Mouse (Mus musculus) small intestine, adult 2 months (tissue): ENCODE measurements at regions not wholly inside any gene's neighbourhood (a gene's known extent, or its start where the extent isn't known, plus 50 kb on each side); places are given as distances from the start of the nearest gene placed in this dataset.

ENCODE experiments used
- CTCF ChIP-seq: fragments of 200-500 bp; IDR thresholded peaks from 2 replicates; pipeline ENCODE4 v1.5.1; 2012; ENCODE audit warnings: low read depth, mild to moderate bottlenecking, control low read depth, inconsistent platforms, low read length, moderate library complexity, mixed read lengths; ENCODE audit not compliant: insufficient replicate concordance, insufficient read length; ENCODE audit errors: extremely low read depth
- POLR2A ChIP-seq: fragments of 200-500 bp; IDR thresholded peaks from 2 replicates; pipeline ENCODE4 v1.6.1; 2012; ENCODE audit warnings: low read depth, mild to moderate bottlenecking, control low read depth, inconsistent platforms, low read length, moderate library complexity

DNA sequence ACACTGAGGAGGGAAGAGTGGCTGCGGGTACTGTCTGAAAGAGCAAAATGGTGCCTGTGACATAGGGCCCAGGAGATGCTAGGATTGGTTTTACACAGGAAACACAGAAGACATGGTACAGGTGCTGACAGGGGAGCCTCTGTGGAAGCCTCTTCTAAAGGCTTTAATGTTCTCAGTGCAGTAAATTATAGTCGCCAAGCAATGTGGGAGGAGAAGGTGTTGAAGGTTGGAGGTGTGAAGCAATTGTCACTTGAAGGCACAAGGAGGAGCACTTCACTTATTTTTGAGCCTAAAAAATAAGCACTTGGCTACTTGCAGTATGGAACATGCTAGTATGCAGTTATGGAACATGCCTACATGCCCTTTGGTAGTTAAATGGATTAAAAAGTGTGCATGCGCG is 283.6 kb upstream of the Pkdcc start:
- TF ChIP-seq CTCF (no peak), POLR2A (no peak)
